Mouse (Mus musculus) lung, postnatal 0 days (tissue): Measurements from ENCODE around the gene Mettl8. TPM values are rescaled to one million over a fixed set of nuclear protein-coding genes. Genes with fewer than 3 reads are reported as not detected.

Experiments used
- ATAC-seq: fragments of 200-750 bp; cut with Nextera tagmentation; 2 replicates; pipeline ENCODE4 v1.8.0; 2017; ENCODE audit warnings: moderate library complexity
- DNase-seq: peaks from one replicate; pipeline ENCODE4 v3.0.0-alpha.2; 2016; ENCODE audit warnings: low spot score
- H3K27ac ChIP-seq: fragments of 300-500 bp; sonication (generic); 2 replicates; pipeline ENCODE4 v1.5.1; 2014; ENCODE audit warnings: antibody characterized with exemption, mild to moderate bottlenecking, low read length, mixed read lengths
- H3K27me3 ChIP-seq: fragments of 300-500 bp; sonication (generic); replicated peaks from 2 replicates; pipeline ENCODE4 v1.6.1; 2014; ENCODE audit warnings: low read length, mixed read lengths; ENCODE audit not compliant: insufficient read depth
- H3K36me3 ChIP-seq: fragments of 300-500 bp; sonication (generic); 2 replicates; pipeline ENCODE4 v1.6.1; 2014; ENCODE audit warnings: low read length, mixed read lengths; ENCODE audit not compliant: insufficient read depth
- H3K4me1 ChIP-seq: fragments of 300-500 bp; sonication (generic); 2 replicates; pipeline ENCODE4 v1.6.1; 2014; ENCODE audit warnings: antibody characterized with exemption, low read depth, low read length, mixed read lengths; ENCODE audit not compliant: insufficient read depth
- H3K4me2 ChIP-seq: fragments of 300-500 bp; sonication (generic); replicated peaks from 2 replicates; pipeline ENCODE4 v1.6.1; 2014; ENCODE audit warnings: low read depth, mild to moderate bottlenecking, low read length, moderate library complexity, mixed read lengths
- H3K4me3 ChIP-seq: fragments of 300-500 bp; sonication (generic); 2 replicates; pipeline ENCODE4 v1.5.1; 2014; ENCODE audit warnings: low read depth, low read length
- H3K9ac ChIP-seq: fragments of 300-500 bp; sonication (generic); replicated peaks from 2 replicates; pipeline ENCODE4 v1.6.1; 2014; ENCODE audit warnings: low read depth, mild to moderate bottlenecking
- H3K9me3 ChIP-seq: fragments of 300-500 bp; sonication (generic); 2 replicates; pipeline ENCODE4 v1.6.1; 2016; ENCODE audit warnings: low read length, mixed read lengths
- CTCF ChIP-seq: IDR thresholded peaks from 2 replicates; pipeline ENCODE4 v1.5.1; 2016; ENCODE audit warnings: antibody characterized with exemption, mild to moderate bottlenecking
- EP300 ChIP-seq: IDR thresholded peaks from 2 replicates; pipeline ENCODE4 v1.6.1; 2016; ENCODE audit warnings: antibody characterized with exemption, mild to moderate bottlenecking, control low read depth
- WGBS: fragments of 180-500 bp; shearing (Covaris S2); extraction: QIAGEN DNeasy Blood & Tissue Kit; methylation state at CpG from one replicate; pipeline ENCODE4 v1.1.7; 2014; 5-methylcytosine and 5-hydroxymethylcytosine counted together
- polyA plus RNA-seq: library from polyadenylated mRNA; unstranded; fragments of >200 nt; fragmentation: Nextera tagmentation; extraction: Ambion mirVana; gene quantifications from 2 replicates; pipeline ENCODE4 v1.2.1, GENCODE M21; 2015

Gene Mettl8
- polyA plus RNA-seq, 1 experiment from 2014 or later = 8.6 TPM

- ATAC-seq (no peak), DNase-seq (no peak)
- no peaks in the 10 kb centered on the region for H3K4me1 ChIP-seq
- no peaks in the 10 kb centered on the region for H3K9me3 ChIP-seq
- no peak overlapping the region for H3K27ac ChIP-seq
- H3K4me3 ChIP-seq = no peak overlapping the region
- no peak overlapping the region for H3K9ac ChIP-seq
- no peak for TF ChIP-seq EP300
- TF ChIP-seq CTCF = no peak
- H3K27me3 ChIP-seq = no peaks in the 10 kb centered on the region
- no peak overlapping the region for H3K4me2 ChIP-seq
- no peaks in the 10 kb centered on the region for H3K36me3 ChIP-seq
- 39% methylated on average over 2 of the region's 2 CpGs for WGBS
Measured at GRCm38 (mm10) chr2:70953616-70954015, 101.8 kb downstream of the Mettl8 start.

GRCm38 (mm10) chr2:70951944-70952343, 103.4 kb downstream of the Mettl8 start:
- DNase-seq = no peak
- Histone ChIP-seq H3K9ac (no peak overlapping the region), H3K4me1 (no peaks in the 10 kb centered on the region), H3K4me3 (no peak overlapping the region), H3K9me3 (no peaks in the 10 kb centered on the region), H3K27ac (no peak overlapping the region), H3K4me2 (no peak overlapping the region), H3K36me3 (no peaks in the 10 kb centered on the region), H3K27me3 (no peaks in the 10 kb centered on the region)
- ATAC-seq = no peak
- TF ChIP-seq CTCF = no peak
- TF ChIP-seq EP300 = no peak
- WGBS = 88% methylated on average over 2 of the region's 2 CpGs

GRCm38 (mm10) chr2:70944511-70945305, 110.7 kb downstream of the Mettl8 start:
- Histone ChIP-seq H3K9ac (no peak overlapping the region), H3K9me3 (no peaks in the 10 kb centered on the region), H3K36me3 (no peaks in the 10 kb centered on the region), H3K27me3 (no peaks in the 10 kb centered on the region), H3K4me1 (0 out of 2 replicates have a peak, but pooled peaks cover 2% of the 10 kb centered on the region), H3K4me2 (no peak overlapping the region), H3K4me3 (no peak overlapping the region), H3K27ac (no peak overlapping the region)
- ATAC-seq = no peak
- 47% methylated on average over 8 of the region's 8 CpGs for WGBS
- no peak for TF ChIP-seq CTCF
- no peak for TF ChIP-seq EP300
- no peak for DNase-seq

GRCm38 (mm10) chr2:70940826-70941225, 114.6 kb downstream of the Mettl8 start:
- Histone ChIP-seq H3K27ac (no peak overlapping the region), H3K36me3 (no peaks in the 10 kb centered on the region), H3K4me1 (0 out of 2 replicates have a peak, but pooled peaks cover 2% of the 10 kb centered on the region), H3K4me3 (no peak overlapping the region), H3K4me2 (no peak overlapping the region), H3K9ac (no peak overlapping the region), H3K9me3 (no peaks in the 10 kb centered on the region), H3K27me3 (no peaks in the 10 kb centered on the region)
- no peak for TF ChIP-seq EP300
- WGBS = 61% methylated on average over 14 of the region's 14 CpGs
- ATAC-seq (0 out of 2 replicates have a peak, but pooled peaks have one; percentile 30), DNase-seq (peak; percentile 67)

GRCm38 (mm10) chr2:70938844-70939494, 116.4 kb downstream of the Mettl8 start:
- 0 out of 2 replicates have a peak, but pooled peaks cover 2% of the 10 kb centered on the region for H3K4me1 ChIP-seq
- ATAC-seq (no peak), DNase-seq (no peak)
- WGBS = 85% methylated on average over 21 of the region's 21 CpGs
- H3K4me3 ChIP-seq = no peak overlapping the region
- no peak overlapping the region for H3K4me2 ChIP-seq
- no peaks in the 10 kb centered on the region for H3K27me3 ChIP-seq
- H3K27ac ChIP-seq = no peak overlapping the region
- TF ChIP-seq CTCF (no peak), EP300 (no peak)
- H3K36me3 ChIP-seq = no peaks in the 10 kb centered on the region
- no peak overlapping the region for H3K9ac ChIP-seq
- H3K9me3 ChIP-seq = no peaks in the 10 kb centered on the region

GRCm38 (mm10) chr2:70934772-70935171, 120.6 kb downstream of the Mettl8 start:
- H3K27me3 ChIP-seq = no peaks in the 10 kb centered on the region
- WGBS = 57% methylated on average over 8 of the region's 8 CpGs
- no peak overlapping the region for H3K27ac ChIP-seq
- DNase-seq (no peak), ATAC-seq (no peak)
- no peak overlapping the region for H3K4me2 ChIP-seq
- TF ChIP-seq EP300 (no peak), CTCF (no peak)
- no peak overlapping the region for H3K9ac ChIP-seq
- H3K36me3 ChIP-seq = no peaks in the 10 kb centered on the region
- no peaks in the 10 kb centered on the region for H3K9me3 ChIP-seq
- H3K4me3 ChIP-seq = no peak overlapping the region
- no peaks in the 10 kb centered on the region for H3K4me1 ChIP-seq
